Mouse (Mus musculus): Measurements from ENCODE around the gene Babam2. TPM values are rescaled to one million over a fixed set of nuclear protein-coding genes. Genes with fewer than 3 reads are reported as not detected.
"Not testable (repeated sequence)": the region's sequence is repeated elsewhere in the genome, so short reads cannot be mapped to it uniquely, and the experiment has no call there.

Babam2 gene
- polyA plus RNA-seq, 1 experiment, result 26.3 TPM

DNA sequence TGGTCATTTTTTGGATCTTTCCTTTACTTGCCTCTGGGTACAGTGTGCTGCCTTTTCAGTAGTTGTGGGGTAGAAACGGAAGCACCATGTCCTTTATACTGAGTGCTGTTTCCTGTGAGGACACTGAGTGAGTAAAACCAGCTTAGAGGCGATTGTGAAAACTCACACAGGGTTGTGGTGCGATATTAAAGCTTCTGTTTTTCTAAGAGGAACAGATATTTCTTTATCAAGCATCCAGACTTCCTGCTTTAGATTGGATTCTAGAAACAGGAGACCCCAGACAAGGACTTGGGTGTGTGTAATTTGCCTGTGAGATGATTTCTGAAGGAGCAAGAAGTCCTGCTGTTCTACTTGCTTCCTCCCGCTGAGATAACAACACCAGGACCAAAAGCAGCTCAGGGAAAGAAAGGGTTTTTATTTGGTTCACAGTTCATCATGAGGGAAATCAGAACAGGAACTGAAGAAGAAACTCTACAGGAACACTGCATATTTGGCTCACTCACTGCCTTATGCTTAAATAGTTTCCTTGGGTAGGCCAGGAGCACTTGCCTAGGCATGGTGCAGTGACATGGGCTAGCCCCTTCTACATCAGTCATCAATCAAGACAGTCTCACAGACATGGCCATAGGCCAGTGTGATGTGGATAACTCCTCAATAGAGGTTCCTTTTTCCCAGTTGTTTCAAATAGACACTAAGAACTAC lies 69.5 kb downstream of the Babam2 start:
- DNase-seq (ENCODE audit: low read depth, low spot score), result no peak
- WGBS, result 59% methylated on average over 4 of the region's 4 CpGs

DNA sequence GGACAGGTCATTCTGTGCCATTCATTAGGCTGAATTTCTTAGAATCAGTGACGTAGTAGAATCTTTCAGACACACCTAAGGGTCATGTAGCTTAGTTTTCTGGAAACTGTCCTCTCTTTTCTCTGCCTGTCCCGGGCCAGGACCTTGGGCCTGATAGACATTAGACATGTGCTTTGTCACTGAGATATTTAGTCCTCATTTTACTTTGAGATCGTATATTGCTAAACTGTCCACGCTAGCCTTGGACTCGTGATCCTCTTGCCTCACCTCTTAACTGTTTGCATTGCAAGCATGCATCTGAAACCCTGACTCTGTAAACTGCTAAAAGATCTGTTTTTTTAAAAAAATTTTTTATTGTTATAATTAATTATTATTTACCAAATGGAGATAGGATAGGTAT lies 74.0 kb downstream of the Babam2 start:
- no peak for DNase-seq (ENCODE audit: low read depth, low spot score)
- WGBS, result 89% methylated on average over 5 of the region's 5 CpGs

DNA sequence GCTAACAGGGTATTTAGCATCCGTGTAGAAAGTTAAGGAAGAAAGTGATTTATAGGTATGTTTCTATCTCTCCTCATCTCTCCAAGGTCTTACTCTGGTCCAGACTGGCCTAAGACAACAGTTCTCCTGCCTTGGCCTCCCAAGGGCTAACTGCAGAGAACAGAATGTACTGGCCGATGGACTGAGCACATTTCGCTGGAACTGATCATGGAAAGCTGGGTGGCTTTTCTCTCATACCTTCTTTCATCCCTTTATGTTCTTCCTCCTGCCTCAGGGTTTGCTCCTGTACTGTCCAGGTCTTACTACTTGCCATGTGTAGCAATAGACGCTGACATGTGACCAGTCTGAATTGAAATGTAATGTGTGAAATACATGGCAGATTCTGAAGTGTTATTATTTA lies 74.4 kb downstream of the Babam2 start:
- DNase-seq (ENCODE audit: low read depth, low spot score), result no peak
- 91% methylated on average over 4 of the region's 4 CpGs for WGBS

DNA sequence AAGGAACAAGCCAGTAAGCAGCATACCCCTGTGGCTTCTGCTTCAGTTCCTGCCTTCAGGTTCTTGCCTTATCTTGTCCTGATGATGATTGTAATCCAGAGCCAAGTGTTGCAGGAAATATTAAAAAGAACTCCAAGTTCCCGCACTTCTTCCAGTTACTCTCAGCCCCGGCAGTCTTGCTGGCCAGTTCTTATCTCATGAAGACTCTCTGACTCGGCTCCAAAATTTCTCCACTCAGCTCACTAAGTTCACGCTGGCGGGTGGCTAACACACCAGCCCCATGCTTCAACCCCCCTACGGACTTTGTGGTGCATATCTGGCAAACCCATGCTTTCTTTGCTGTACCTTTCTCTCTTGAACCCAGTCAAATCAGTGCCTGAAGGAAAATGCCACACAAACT lies 77.5 kb downstream of the Babam2 start:
- WGBS, result 97% methylated on average over 6 of the region's 6 CpGs
- DNase-seq (ENCODE audit: low read depth, low spot score), result no peak

DNA sequence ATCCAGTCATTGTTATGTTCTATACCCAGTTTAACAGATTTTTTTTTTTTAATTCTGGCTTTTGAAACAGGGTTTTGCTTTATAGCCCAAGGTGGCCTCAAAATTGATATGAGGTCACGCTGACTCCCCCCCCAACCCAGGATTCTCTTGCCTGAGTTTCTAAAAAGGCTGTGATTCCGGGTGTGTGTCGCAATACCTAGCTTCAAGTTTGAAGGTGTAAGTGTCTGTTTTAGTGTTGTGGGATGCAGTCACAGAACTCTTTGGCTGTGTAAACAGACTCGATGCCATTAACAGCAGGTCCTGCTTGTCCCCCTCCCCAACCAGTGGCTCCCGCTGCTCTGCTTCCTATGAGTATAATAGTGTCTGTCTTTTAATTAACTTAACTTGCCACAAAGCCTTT lies 84.1 kb downstream of the Babam2 start:
- 79% methylated on average over 5 of the region's 5 CpGs for WGBS
- no peak for DNase-seq (ENCODE audit: low read depth, low spot score)

DNA sequence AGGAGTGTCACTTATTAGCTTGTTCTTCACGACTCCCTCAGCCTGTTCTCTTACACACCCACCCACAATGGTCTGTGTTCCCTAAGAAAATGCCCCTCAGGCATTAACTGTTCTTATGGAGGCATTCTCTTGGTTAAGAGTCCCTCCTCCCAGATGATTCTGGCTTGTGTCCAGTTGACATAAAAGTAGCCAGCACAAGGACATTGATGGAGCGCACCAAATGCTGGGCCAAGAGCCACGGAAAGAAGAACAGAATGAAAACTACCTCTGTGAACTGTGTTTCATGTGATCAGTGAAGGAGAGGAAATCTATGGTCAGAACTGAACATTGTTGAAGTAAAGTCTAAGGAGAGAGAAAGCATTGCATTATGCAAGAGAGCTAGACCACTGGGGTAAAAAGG lies 89.7 kb downstream of the Babam2 start:
- WGBS, result 63% methylated on average over 3 of the region's 3 CpGs

DNA sequence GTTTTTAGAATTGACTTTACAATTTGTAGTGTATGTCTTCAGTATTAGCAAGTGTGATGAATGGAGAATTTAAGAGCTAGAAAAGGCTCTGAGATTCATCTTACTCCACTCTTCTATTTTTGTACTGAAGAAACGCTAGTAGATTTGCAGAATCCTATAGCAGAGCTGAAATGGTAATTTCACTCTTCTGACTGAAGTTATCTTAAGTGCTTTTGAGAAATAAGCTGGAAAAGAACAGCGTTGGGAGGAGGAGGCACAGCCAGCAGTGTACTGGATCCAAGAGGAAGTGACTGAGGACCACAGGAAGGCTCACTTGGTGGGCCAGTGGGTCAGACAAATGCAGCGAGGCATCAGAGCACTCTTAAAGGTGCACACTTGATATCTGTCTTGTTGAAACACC lies 90.1 kb downstream of the Babam2 start:
- 75% methylated on average over 3 of the region's 3 CpGs for WGBS
- no peak for DNase-seq (ENCODE audit: low read depth, low spot score)

More for the DNA sequence above, 89.7 kb downstream of the Babam2 start:
- DNase-seq (ENCODE audit: low read depth, low spot score), result no peak

DNA sequence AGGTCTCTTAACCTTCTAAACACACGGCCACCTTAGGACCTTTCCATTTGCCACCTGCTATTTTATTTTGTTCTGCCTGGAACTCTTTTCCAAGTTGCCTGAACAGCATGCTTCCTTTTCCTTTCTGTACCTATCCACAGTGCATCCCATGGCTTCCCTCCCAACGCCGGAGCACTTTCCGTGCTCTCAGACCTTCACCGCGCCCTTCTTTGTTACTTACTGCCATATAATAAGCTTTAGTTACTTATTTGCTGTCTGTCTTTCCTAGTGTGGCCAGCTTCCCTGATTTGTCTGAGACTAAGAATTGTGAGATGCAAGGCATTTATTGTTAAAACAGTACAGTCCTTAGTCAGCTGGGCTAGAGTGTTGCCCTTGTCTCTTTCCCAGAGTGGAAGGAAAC lies 94.9 kb downstream of the Babam2 start:
- peak; percentile 24 for DNase-seq (ENCODE audit: low read depth, low spot score)

DNA sequence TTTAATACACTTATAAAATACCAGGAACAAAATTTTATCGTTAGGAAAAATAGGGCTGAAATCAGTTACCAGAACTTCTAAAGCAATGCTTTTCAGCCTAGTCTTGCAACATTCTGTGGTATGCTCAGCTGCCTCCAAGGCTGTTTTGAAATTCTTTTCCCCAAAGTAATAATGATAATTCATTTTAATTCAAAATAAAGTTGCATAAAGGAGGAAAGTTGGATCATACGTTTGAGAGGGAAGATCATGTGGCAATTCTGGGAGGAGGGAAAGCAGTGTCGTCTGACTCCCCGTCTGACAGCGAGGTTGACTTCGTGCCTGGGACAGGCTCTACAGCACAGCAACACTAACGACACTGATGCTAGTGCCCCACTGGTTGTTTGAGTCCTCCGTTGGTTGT lies 95.4 kb downstream of the Babam2 start:
- DNase-seq (ENCODE audit: low read depth, low spot score), result no peak
- 70% methylated on average over 8 of the region's 8 CpGs for WGBS

More for the DNA sequence above, 94.9 kb downstream of the Babam2 start:
- WGBS, result 35% methylated on average over 6 of the region's 6 CpGs

DNA sequence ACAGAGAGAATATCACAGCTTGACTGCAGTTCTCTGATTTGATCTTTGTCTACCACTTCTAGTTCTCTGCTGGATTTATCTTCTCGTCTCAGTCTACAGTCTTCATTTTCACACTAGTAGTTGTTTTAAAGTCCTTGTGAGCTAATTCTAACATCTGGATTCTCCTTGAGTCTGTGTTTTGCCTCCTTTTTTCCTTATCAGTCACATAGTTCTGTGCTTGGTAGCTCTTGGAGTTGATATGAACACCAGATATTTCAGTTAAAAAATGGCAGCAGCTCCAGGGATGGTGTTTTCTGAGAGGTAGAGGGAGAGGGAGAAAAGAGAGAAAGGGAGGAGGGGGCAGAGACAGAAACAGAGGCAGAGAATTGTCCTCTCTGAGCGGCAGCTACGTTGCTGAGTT lies 97.9 kb downstream of the Babam2 start:
- DNase-seq (ENCODE audit: low read depth, low spot score), result no peak
- 95% methylated on average over 3 of the region's 3 CpGs for WGBS

DNA sequence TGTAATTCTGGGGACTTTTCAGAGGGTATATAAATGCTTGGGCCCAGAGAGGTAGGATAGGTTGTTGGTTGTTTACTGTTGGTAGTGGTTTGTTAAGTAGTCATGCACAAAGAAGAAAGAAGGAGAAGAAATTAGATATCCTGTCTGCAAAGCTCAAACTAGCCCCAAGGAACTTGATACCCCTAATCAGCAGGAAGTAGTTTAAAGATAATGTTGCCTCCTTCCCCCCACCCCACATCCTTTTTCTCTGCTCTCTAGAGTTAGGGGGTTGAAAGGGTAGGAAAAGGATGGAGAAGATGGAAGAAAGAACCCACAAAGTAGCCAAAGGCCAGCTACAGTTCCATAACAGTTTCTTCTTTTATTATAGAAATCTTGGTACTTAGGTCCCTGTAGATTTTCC lies 99.5 kb downstream of the Babam2 start:
- DNase-seq (ENCODE audit: low read depth, low spot score), result no peak

DNA sequence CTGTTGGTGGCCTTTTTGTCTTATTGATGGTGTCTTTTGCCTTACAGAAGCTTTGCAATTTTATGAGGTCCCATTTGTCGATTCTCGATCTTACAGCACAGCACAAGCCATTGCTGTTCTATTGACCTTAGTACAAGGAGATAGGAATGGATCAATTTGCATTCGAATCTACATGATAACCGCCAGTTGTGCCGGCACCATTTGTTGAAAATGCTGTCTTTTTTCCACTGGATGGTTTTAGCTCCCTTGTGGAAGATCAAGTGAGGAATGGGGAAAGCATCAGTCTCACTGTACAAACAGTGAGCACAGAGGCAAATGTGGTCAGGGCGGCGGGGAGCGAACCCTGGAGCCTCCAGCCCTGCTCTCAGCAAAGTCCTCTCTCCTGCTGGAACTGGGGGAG lies 106.7 kb downstream of the Babam2 start:
- 96% methylated on average over 8 of the region's 8 CpGs for WGBS

DNA sequence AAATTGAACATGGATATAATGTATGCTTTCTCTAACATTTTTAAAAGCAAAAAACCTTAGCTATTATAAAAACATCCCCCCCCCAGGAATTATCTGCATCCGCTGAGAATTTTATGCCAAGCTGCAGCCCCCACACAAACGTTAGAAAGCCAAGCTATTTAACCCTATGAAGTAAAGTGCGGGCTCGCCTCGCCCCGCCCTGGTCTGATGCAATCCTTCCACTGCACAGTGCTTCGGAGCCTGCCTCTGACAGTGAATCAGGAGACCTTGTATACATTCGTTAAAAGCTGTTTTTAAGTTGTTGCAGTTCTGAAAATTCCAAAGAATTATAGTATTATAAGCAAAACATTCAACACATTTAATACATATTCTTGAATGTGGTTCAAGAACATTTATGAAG lies 107.3 kb downstream of the Babam2 start:
- DNase-seq (ENCODE audit: low read depth, low spot score), result no peak
- WGBS, result 35% methylated on average over 8 of the region's 8 CpGs

More for the DNA sequence above, 106.7 kb downstream of the Babam2 start:
- not testable (repeated sequence) for DNase-seq (ENCODE audit: low read depth, low spot score)

DNA sequence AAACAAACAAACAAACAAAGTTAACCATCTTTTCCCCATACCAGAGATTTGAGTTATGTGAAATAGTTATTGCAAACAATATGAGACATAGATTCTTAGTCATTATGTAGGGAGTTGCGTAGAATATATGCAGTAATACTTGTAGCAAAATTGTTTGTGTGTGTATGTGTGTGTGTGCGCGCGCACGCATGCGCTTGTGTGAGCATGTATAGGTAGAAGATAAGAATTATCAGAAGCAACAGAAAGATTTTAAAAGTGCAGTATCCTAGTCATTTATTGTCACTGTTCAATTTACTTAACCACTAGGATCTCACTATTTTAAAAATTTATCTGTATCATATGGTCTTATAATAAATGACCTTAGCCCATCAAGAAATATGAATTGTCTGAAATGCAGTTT lies 109.8 kb downstream of the Babam2 start:
- no peak for DNase-seq (ENCODE audit: low read depth, low spot score)
- WGBS, result 98% methylated on average over 6 of the region's 6 CpGs

DNA sequence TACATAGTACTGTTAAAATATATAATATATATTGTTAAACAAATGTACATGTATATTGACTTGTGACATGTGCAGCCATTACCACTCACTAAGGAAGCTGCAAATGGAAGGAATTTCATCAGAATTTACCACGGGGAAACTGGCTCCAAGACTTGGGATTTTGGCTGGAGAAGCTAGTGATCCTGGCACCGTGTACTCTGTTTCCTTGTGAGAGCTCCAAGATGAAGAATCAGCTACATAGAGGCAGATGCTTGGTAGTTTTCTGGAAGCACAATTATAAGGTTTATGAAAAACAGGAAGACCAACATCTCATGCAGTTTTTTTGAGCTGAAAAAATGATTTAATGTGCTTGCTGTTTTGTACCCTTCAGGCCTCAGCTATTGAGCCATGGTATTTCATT lies 110.8 kb downstream of the Babam2 start:
- WGBS, result 65% methylated on average over 2 of the region's 2 CpGs

DNA sequence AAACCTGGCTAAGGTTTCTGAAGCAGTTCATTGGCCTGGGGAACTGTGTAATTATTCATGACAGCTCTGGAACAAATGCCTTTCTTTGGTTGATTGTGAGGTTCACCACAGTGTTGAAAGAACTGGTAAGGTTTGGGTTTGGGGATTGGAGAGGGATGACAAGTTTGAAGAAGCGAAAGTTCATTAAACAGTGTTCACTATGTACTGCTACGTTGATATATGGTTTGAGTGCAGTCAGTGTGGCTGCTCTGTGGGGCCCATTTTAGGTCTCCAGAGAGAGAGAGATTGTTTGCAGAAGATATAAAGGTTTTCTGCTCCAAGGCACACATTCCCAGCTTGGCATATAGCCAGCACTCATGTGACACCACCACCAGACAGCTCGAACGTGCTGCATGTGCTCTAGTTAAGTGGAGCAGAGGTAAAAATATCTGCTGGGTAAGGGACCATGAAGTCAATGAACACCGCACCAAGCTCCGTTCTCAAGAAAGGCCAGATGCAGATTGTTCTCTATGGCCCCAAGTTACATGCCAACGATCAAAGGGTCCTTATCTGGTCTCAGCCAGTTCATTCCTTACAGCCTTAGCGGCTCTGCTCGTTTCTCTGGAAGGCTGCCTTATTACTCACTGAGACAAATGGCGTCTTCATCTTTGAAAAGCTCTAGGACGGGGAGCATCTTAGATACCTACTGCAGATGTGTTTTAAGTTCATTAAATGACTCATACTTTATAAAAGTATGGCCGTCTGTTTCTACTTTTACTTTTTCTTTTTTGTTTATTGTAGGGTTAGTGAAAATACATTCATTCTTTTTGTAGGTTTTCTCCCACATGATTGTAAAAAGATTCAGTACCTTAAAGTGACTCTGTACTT lies 113.5 kb downstream of the Babam2 start:
- no peak for DNase-seq (ENCODE audit: low read depth, low spot score)
- 39% methylated on average over 12 of the region's 12 CpGs for WGBS

More for the DNA sequence above, 110.8 kb downstream of the Babam2 start:
- no peak for DNase-seq (ENCODE audit: low read depth, low spot score)

DNA sequence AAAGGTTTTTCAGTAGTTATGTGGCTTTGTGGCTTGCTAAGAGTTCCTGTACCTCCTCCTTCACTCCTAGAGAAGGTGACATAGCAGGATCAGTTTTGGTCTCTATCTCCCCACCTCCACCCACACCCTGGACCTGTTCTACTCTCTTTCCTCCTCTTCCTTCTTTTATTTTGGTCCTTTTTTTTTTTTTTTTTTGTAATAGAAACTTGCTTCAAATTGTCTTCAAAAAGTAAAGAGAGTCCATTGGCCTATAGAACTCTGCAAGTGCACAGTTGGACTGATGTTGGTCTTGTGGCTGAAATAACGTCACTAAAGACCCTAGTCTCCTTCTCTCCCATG lies 114.1 kb downstream of the Babam2 start:
- 93% methylated on average over 1 of the region's 1 CpGs for WGBS
- DNase-seq (ENCODE audit: low read depth, low spot score), result no peak

DNA sequence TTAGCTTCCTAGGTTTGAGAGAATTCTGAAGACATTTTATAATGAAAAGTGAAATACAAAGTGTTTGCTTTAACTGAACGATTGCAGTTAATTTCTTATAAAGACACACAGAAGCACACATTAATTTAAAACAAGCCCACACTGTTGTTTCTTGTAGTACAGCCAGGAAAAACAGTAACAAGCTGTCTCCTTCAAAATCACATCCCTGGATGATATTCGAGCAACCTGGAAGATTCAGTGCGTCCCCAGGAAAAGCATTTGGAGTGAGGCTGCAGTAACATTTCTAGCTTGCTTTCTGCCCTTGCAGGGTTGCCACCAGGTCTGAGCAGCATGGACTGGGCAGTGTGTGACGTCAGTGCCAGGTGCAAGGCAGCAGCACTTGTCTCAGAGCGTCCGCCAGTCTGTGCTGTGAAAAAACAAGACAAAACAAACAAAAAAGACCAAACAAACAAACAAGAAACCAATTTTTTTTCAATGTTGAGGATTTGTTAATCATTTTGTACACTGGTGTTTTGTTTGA lies 115.7 kb downstream of the Babam2 start:
- no peak for DNase-seq (ENCODE audit: low read depth, low spot score)
- 86% methylated on average over 6 of the region's 6 CpGs for whole genome bisulfite sequencing

DNA sequence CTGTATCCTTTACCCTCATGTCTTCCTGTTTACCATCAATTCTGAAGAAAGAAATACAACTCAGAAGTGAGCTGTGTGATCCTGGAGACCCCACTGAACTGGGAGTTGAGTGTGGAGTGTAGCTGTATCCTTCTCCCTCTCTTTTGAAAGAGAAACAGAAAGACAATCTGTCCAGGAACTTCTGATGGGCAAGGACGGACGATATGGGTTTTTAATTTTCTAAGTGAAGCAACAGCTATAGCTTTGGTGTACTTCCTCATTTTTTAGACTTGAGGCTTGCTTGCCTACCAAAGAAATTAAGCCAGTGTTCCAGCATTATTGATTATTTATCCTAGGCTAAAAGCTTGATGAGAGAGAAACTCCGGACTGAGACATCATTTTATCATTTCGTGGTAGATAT lies 116.6 kb downstream of the Babam2 start:
- no peak for DNase-seq (ENCODE audit: low read depth, low spot score)
- 86% methylated on average over 4 of the region's 4 CpGs for WGBS

DNA sequence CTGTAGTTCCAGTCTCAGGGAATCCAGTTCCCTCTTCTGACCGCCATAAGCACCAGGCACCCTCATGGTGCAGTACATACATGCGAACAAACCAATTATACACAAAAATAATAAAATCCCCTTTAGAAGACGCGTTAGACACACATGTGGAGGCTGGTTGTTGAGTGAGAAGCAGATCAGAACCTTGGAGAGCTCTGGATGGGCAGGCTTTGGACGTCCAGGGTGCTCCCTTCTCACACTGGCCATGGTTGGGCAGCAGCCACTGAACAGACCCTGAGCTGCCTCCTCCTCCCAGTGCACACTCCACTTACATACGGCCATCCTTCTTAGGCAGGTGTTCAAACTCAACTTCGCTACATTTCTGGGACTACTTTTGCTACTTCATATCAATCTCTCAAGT lies 117.6 kb downstream of the Babam2 start:
- DNase-seq (ENCODE audit: low read depth, low spot score), result no peak
- 87% methylated on average over 7 of the region's 7 CpGs for WGBS

DNA sequence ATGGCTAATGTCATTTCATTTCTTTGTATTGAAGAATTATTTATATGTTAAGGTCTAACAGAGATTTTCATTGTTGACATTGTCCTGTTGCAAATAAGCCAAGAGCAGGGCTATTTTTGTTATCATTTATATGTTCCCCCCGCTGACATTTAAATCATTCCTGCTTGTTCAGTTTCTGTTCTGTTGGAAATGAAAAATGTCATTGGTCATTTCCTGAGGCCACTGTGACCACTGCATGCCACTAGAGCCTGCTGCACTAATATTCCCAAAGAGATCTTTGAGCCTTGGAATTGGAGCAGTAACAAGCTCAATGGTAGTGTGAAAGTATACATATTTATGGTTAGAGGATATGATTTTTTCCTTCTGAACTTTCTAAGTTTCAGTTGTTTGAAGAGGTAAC lies 118.6 kb downstream of the Babam2 start:
- DNase-seq (ENCODE audit: low read depth, low spot score), result no peak
- WGBS, result 89% methylated on average over 1 of the region's 1 CpGs
